Mouse (Mus musculus) liver, embryonic 14.5 days (tissue): ENCODE data around the gene Opcml. TPM values are rescaled to one million over a fixed set of nuclear protein-coding genes. Genes with fewer than 3 reads are reported as not detected.

Experiments
- ATAC-seq: fragments of 200-750 bp; cut with Nextera tagmentation; 2 replicates; pipeline ENCODE4 v1.8.0; 2017; ENCODE audit warnings: moderate number of reproducible peaks, mild to moderate bottlenecking, moderate library complexity; ENCODE audit not compliant: insufficient read depth
- DNase-seq, 3 experiments: peaks; one replicate each; pipeline ENCODE4 v3.0.0-alpha.2; 2012 to 2013; ENCODE audit warnings: low read depth in 3 of 3, low spot score in 3 of 3
- H3K27ac ChIP-seq: fragments of 300-500 bp; sonication (generic); 2 replicates; pipeline ENCODE4 v1.5.1; 2014; ENCODE audit warnings: moderate library complexity, mild to moderate bottlenecking, control low read depth, inconsistent platforms
- H3K27me3 ChIP-seq: fragments of 300-500 bp; sonication (generic); 2 replicates; pipeline ENCODE4 v1.6.1; 2014; ENCODE audit warnings: mild to moderate bottlenecking, low read length, moderate library complexity; ENCODE audit not compliant: control insufficient read depth, insufficient read depth
- H3K36me3 ChIP-seq: fragments of 300-500 bp; sonication (generic); replicated peaks from 2 replicates; pipeline ENCODE4 v1.6.1; 2014; ENCODE audit warnings: low read depth; ENCODE audit not compliant: control insufficient read depth, insufficient read depth
- H3K4me1 ChIP-seq, 2 experiments: fragments of 200-500 bp in 1 of 2; fragments of 300-500 bp in 1 of 2; sonication (generic) in 1 of 2; replicated peaks; 2 replicates each; pipeline ENCODE4 v1.6.1; 2012 to 2014; ENCODE audit warnings: antibody characterized with exemption in 1 of 2, inconsistent platforms in 1 of 2, low read length in 1 of 2; ENCODE audit not compliant: control insufficient read depth in 2 of 2, insufficient read depth in 2 of 2
- H3K4me2 ChIP-seq: fragments of 300-500 bp; sonication (generic); 2 replicates; pipeline ENCODE4 v1.6.1; 2014; ENCODE audit warnings: low read depth, mild to moderate bottlenecking, control low read depth, moderate library complexity
- H3K4me3 ChIP-seq, 2 experiments: fragments of 200-500 bp in 1 of 2; fragments of 300-500 bp in 1 of 2; sonication (generic) in 1 of 2; 2 replicates each; pipeline ENCODE4 v1.5.1; 2012 to 2014; ENCODE audit warnings: low read depth in 2 of 2, low read length in 2 of 2, mild to moderate bottlenecking in 2 of 2, control low read depth in 1 of 2, inconsistent platforms in 1 of 2, moderate library complexity in 1 of 2; ENCODE audit not compliant: insufficient read depth in 1 of 2
- H3K9ac ChIP-seq: fragments of 300-500 bp; sonication (generic); replicated peaks from 2 replicates; pipeline ENCODE4 v1.6.1; 2014; ENCODE audit warnings: mild to moderate bottlenecking, control low read depth, moderate library complexity
- H3K9me3 ChIP-seq: fragments of 300-500 bp; sonication (generic); 2 replicates; pipeline ENCODE4 v1.6.1; 2016; ENCODE audit warnings: low read length, mixed read lengths; ENCODE audit not compliant: control insufficient read depth
- CTCF ChIP-seq: IDR thresholded peaks from 2 replicates; pipeline ENCODE4 v1.5.1; 2016; ENCODE audit warnings: antibody characterized with exemption, low read depth, control low read depth
- EP300 ChIP-seq: IDR thresholded peaks from 2 replicates; pipeline ENCODE4 v1.6.1; 2016; ENCODE audit warnings: antibody characterized with exemption, low read depth
- WGBS: fragments of 180-500 bp; shearing (Covaris S2); extraction: QIAGEN DNeasy Blood & Tissue Kit; methylation state at CpG from one replicate; pipeline ENCODE4 v1.1.7; 2014; ENCODE audit not compliant: insufficient replicate concordance; 5-methylcytosine and 5-hydroxymethylcytosine counted together
- polyA plus RNA-seq, 2 experiments: library from polyadenylated mRNA; depleted of rRNA in 1 of 2; stranded (reverse) in 1 of 2; unstranded in 1 of 2; fragments of >200 nt; fragmentation: Nextera tagmentation in 1 of 2; extraction: Ambion mirVana in 1 of 2; gene quantifications; 2 replicates each; pipeline versions ENCODE4 v1.2.1 to v1.2.3; 2012 to 2014

Opcml gene
- polyA plus RNA-seq, 2 experiments, result 0.03 TPM; not detected in 1

GRCm38 (mm10) chr9:28572136-28572774 is 781.7 kb downstream of the Opcml start:
- TF ChIP-seq EP300 (no peak), CTCF (no peak)
- Histone ChIP-seq H3K27ac (no peak overlapping the region), H3K4me2 (no peak overlapping the region), H3K36me3 (no peaks in the 10 kb centered on the region), H3K9me3 (no peaks in the 10 kb centered on the region), H3K27me3 (no peaks in the 10 kb centered on the region), H3K4me1 (no peaks in the 10 kb centered on the region), H3K4me3 (no peak overlapping the region), H3K9ac (no peak overlapping the region)
- DNase-seq, result no peak
- 68% methylated on average over 9 of the region's 9 CpGs for WGBS
- ATAC-seq, result no peak

GRCm38 (mm10) chr9:28578730-28579129 is 788.2 kb downstream of the Opcml start:
- Histone ChIP-seq H3K27ac (no peak overlapping the region), H3K4me3 (no peak overlapping the region), H3K9me3 (no peaks in the 10 kb centered on the region), H3K4me2 (no peak overlapping the region), H3K36me3 (no peaks in the 10 kb centered on the region), H3K4me1 (no peaks in the 10 kb centered on the region), H3K27me3 (no peaks in the 10 kb centered on the region), H3K9ac (no peak overlapping the region)
- ATAC-seq (no peak), DNase-seq (no peak)
- no peak for TF ChIP-seq EP300
- no peak for TF ChIP-seq CTCF

- TF ChIP-seq EP300 (no peak), CTCF (no peak)
- no peak overlapping the region for H3K9ac ChIP-seq
- WGBS, result 57% methylated on average over 3 of the region's 3 CpGs
- H3K4me2 ChIP-seq, result no peak overlapping the region
- DNase-seq (no peak), ATAC-seq (no peak)
- no peaks in the 10 kb centered on the region for H3K4me1 ChIP-seq
- H3K27ac ChIP-seq, result no peak overlapping the region
- no peaks in the 10 kb centered on the region for H3K9me3 ChIP-seq
- no peaks in the 10 kb centered on the region for H3K27me3 ChIP-seq
- H3K36me3 ChIP-seq, result no peaks in the 10 kb centered on the region
- no peak overlapping the region for H3K4me3 ChIP-seq
Observed at GRCm38 (mm10) chr9:28587253-28587652, 796.7 kb downstream of the Opcml start.

- no peak for ATAC-seq
- H3K4me1 ChIP-seq, result no peaks in the 10 kb centered on the region
- no peak overlapping the region for H3K27ac ChIP-seq
- DNase-seq, result no peak
- H3K9me3 ChIP-seq, result no peaks in the 10 kb centered on the region
- TF ChIP-seq EP300, result no peak
- TF ChIP-seq CTCF, result no peak
- H3K36me3 ChIP-seq, result no peaks in the 10 kb centered on the region
- WGBS, result 60% methylated on average over 4 of the region's 4 CpGs
- no peaks in the 10 kb centered on the region for H3K27me3 ChIP-seq
- no peak overlapping the region for H3K4me3 ChIP-seq
- H3K9ac ChIP-seq, result no peak overlapping the region
- no peak overlapping the region for H3K4me2 ChIP-seq
Observed at GRCm38 (mm10) chr9:28587857-28588388, 797.3 kb downstream of the Opcml start.

DNA sequence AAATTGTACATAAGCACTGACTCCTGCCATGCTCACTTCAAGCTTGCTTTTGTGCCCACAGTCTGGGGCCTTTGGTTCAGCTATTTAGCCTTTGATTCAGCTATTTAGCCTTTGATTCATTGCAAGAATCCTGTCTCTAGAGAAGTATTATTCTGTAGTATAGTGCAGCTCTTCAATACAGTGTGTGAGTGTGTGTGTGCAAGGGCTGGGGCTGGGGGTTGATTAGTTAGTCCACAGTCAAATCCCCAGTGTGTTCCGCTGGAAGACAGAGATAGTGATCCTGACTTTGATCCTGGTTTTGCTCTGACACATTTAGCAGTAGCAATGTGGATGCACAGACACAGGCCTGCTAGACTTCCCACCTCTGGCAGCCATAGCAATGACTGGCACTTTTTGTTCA is 797.9 kb downstream of the Opcml start:
- ATAC-seq (no peak), DNase-seq (no peak)
- Histone ChIP-seq H3K4me1 (no peaks in the 10 kb centered on the region), H3K9ac (no peak overlapping the region), H3K36me3 (no peaks in the 10 kb centered on the region), H3K4me3 (no peak overlapping the region), H3K9me3 (no peaks in the 10 kb centered on the region), H3K27me3 (no peaks in the 10 kb centered on the region), H3K27ac (no peak overlapping the region), H3K4me2 (no peak overlapping the region)
- no peak for TF ChIP-seq CTCF
- no peak for TF ChIP-seq EP300
- WGBS, result 63% methylated on average over 1 of the region's 1 CpGs
